Mouse (Mus musculus) hindbrain, postnatal 0 days (tissue): ENCODE results near the gene Fam240b. TPM values are rescaled to one million over a fixed set of nuclear protein-coding genes. Genes with fewer than 3 reads are reported as not detected.

Experiments
- ATAC-seq: fragments of 200-750 bp; cut with Nextera tagmentation; 2 replicates; pipeline ENCODE4 v1.8.0; 2017; ENCODE audit warnings: mild to moderate bottlenecking, moderate TSS enrichment, moderate library complexity
- DNase-seq: peaks from one replicate; pipeline ENCODE4 v3.0.0-alpha.2; 2015; ENCODE audit warnings: low spot score
- H3K27ac ChIP-seq: fragments of 300-500 bp; sonication (generic); 2 replicates; pipeline ENCODE4 v1.5.1; 2014; ENCODE audit warnings: mild to moderate bottlenecking
- H3K27me3 ChIP-seq: fragments of 300-500 bp; sonication (generic); 2 replicates; pipeline ENCODE4 v1.6.1; 2014; ENCODE audit warnings: low read length, mixed read lengths; ENCODE audit not compliant: insufficient read depth
- H3K36me3 ChIP-seq: fragments of 300-500 bp; sonication (generic); 2 replicates; pipeline ENCODE4 v1.6.1; 2014; ENCODE audit warnings: low read length, mixed read lengths; ENCODE audit not compliant: insufficient read depth
- H3K4me1 ChIP-seq: fragments of 300-500 bp; sonication (generic); 2 replicates; pipeline ENCODE4 v1.6.1; 2014; ENCODE audit warnings: antibody characterized with exemption, low read length, mixed read lengths; ENCODE audit not compliant: insufficient read depth
- H3K4me2 ChIP-seq: fragments of 300-500 bp; sonication (generic); 2 replicates; pipeline ENCODE4 v1.6.1; 2014; ENCODE audit warnings: low read depth, mild to moderate bottlenecking, low read length, moderate library complexity, mixed read lengths
- H3K4me3 ChIP-seq: fragments of 300-500 bp; sonication (generic); 2 replicates; pipeline ENCODE4 v1.5.1; 2014; ENCODE audit warnings: low read length
- H3K9ac ChIP-seq: fragments of 300-500 bp; sonication (generic); replicated peaks from 2 replicates; pipeline ENCODE4 v1.6.1; 2014; ENCODE audit warnings: mild to moderate bottlenecking, low read length, moderate library complexity, mixed read lengths
- H3K9me3 ChIP-seq: fragments of 300-500 bp; sonication (generic); 2 replicates; pipeline ENCODE4 v1.6.1; 2016; ENCODE audit warnings: low read length, mixed read lengths
- CTCF ChIP-seq: IDR thresholded peaks from 2 replicates; pipeline ENCODE4 v1.5.1; 2016; ENCODE audit warnings: antibody characterized with exemption, control low read depth, low read depth
- WGBS: fragments of 180-500 bp; shearing (Covaris S2); extraction: QIAGEN DNeasy Blood & Tissue Kit; methylation state at CpG from one replicate; pipeline ENCODE4 v1.1.7; 2014; 5-methylcytosine and 5-hydroxymethylcytosine counted together
- polyA plus RNA-seq: library from polyadenylated mRNA; unstranded; fragments of >200 nt; fragmentation: Nextera tagmentation; extraction: Ambion mirVana; gene quantifications from 2 replicates; pipeline ENCODE4 v1.2.1, GENCODE M21; 2015
- total RNA-seq: library from RNA; depleted of rRNA; stranded (reverse); fragments of >200 nt; gene quantifications from 2 replicates; pipeline ENCODE4 v1.2.3, GENCODE M21; 2014; rRNA removed

Gene Fam240b
- total and polyA plus RNA-seq, 2 experiments from 2014 or later = 0.35 TPM; not detected in 1

DNA sequence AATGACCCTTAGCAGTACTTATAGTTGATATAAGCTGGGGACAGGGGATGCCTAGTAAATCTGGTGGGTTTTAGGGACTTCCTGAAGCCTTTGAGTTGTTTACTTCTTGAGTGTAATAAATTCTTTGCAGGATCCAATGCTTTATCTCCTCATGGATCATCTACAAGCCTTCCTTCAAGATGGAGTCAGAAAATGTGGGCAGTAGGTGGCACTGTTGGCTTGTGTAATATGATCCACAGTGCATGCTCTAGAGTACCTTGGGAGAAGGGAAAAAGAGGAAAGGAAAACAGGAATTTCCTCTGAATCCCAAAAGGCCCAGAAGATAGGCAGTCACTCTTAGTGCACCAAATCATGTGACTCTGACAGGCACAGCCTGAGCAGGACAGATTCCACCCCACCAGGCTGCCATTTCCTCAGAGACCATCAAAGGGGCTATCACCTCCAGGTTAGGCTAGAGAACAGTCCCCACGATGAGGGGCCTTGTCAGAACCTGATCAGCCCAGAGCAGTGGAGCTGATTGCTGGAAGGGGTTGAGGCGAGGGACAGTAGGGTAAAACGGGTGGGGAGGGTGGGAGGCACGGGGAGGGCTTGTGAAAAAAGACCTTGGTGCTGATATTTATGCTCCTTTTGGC, 54.2 kb downstream of the Fam240b start:
- Histone ChIP-seq H3K27ac (no peak overlapping the region), H3K4me3 (no peak overlapping the region), H3K9ac (no peak overlapping the region), H3K4me1 (no peaks in the 10 kb centered on the region), H3K9me3 (no peaks in the 10 kb centered on the region), H3K4me2 (no peak overlapping the region), H3K36me3 (no peaks in the 10 kb centered on the region), H3K27me3 (no peaks in the 10 kb centered on the region)
- ATAC-seq (peak; percentile 80), DNase-seq (peak; percentile 90)
- WGBS = 59% methylated on average over 4 of the region's 4 CpGs
- TF ChIP-seq CTCF = peak; percentile 83

DNA sequence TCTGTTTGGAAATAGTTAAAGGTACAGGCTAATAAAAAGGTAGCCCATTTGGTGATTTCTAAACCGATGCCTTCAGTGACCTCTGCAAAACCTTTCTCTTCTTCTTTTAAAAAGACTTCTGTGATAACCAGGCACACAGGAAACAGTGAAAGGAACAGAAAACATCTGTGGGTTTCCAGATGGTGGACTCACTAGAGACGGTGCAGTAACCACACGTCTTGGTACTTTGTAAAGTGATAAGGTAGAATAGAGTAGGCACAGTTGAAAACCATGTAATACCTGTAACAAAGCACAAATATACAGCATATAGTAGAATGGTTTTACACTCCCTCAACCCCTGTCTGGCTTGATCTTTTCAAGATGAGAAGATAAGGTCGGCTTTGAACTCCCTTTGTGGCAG, 57.0 kb downstream of the Fam240b start:
- Histone ChIP-seq H3K27me3 (no peaks in the 10 kb centered on the region), H3K4me1 (no peaks in the 10 kb centered on the region), H3K4me3 (no peak overlapping the region), H3K4me2 (no peak overlapping the region), H3K36me3 (no peaks in the 10 kb centered on the region), H3K9me3 (no peaks in the 10 kb centered on the region), H3K27ac (no peak overlapping the region), H3K9ac (no peak overlapping the region)
- TF ChIP-seq CTCF = no peak
- WGBS = 83% methylated on average over 4 of the region's 4 CpGs
- ATAC-seq (no peak), DNase-seq (no peak)

DNA sequence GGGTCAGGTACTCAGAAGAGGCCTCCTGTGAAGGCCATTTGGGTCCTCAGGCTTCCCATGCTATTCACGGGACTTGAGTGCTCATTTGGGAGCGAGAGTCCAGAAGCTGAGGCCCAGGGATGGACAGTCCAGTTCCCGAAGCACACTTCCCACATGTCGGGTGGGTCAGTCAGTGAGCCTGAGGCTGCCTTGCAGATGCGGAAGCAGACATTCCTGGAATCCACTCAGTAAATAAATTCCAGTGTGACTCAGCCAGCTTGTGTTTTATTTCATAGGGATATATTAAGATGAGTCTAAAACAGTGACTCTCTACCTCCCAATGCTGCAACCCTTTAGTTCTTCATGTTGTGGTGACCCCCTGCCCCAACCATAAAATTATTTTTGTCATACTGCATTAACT, 58.1 kb downstream of the Fam240b start:
- ATAC-seq = no peak
- H3K9ac ChIP-seq = no peak overlapping the region
- H3K27me3 ChIP-seq = no peaks in the 10 kb centered on the region
- no peak for DNase-seq
- no peak overlapping the region for H3K27ac ChIP-seq
- H3K4me3 ChIP-seq = no peak overlapping the region
- no peaks in the 10 kb centered on the region for H3K4me1 ChIP-seq
- no peaks in the 10 kb centered on the region for H3K9me3 ChIP-seq
- TF ChIP-seq CTCF = no peak
- H3K36me3 ChIP-seq = no peaks in the 10 kb centered on the region
- H3K4me2 ChIP-seq = no peak overlapping the region
- WGBS = 87% methylated on average over 5 of the region's 5 CpGs

DNA sequence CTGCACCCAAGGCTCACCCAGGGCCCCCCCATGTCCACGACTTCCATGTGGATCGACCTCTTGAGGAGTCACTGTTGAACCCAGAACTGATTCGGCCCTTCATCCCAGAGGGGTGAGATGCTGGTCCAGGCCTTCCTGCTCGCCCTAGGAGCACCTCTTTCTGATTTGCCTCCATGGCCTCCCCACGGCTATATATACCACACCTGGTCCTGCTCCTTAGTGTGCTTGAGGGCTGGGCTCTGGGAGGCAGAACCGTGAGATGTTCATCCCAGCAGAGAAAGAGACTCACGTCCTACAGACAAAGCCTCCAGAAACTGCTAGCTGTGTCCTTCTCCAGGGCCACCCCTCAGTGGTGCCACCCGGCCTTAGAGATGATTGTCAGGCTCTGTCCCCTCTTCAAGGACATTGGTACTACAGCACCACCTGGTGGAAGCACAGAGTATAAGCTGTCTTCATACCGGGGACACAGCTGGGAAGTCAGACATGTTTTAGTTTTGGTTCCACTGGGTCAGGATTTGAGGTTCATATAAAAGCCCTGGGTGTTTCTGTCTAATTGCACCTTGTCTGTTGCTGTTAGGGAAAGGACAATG, 58.6 kb downstream of the Fam240b start:
- 51% methylated on average over 9 of the region's 9 CpGs for WGBS
- ATAC-seq (peak; percentile 75), DNase-seq (peak; percentile 85)
- no peaks in the 10 kb centered on the region for H3K9me3 ChIP-seq
- no peak overlapping the region for H3K27ac ChIP-seq
- H3K27me3 ChIP-seq = no peaks in the 10 kb centered on the region
- peak; percentile 92 for TF ChIP-seq CTCF
- no peak overlapping the region for H3K4me3 ChIP-seq
- H3K4me1 ChIP-seq = no peaks in the 10 kb centered on the region
- no peak overlapping the region for H3K4me2 ChIP-seq
- no peak overlapping the region for H3K9ac ChIP-seq
- no peaks in the 10 kb centered on the region for H3K36me3 ChIP-seq

DNA sequence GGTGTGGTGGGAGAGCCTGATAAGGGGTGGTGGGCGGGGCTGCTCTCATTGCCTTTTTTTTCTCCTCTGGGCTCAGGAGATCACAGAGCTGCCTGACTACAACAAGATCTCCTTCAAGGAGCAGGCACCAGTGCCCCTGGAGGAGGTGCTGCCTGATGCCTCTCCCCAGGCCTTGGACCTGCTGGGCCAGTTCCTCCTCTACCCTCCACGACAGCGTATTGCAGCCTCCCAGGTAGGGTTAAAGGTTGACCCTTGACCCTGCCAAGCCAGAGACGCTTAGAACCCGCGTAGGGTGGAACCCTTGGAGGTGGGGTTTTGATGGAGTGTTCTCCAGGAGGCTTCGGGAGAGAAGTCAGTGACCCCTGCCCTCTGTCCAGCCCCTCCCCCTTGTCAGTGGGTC, 59.8 kb downstream of the Fam240b start:
- ATAC-seq (no peak), DNase-seq (no peak)
- Histone ChIP-seq H3K27ac (no peak overlapping the region), H3K36me3 (no peaks in the 10 kb centered on the region), H3K9me3 (no peaks in the 10 kb centered on the region), H3K9ac (no peak overlapping the region), H3K4me2 (no peak overlapping the region), H3K4me3 (no peak overlapping the region), H3K4me1 (no peaks in the 10 kb centered on the region; the same call in 1 of the 2 replicates), H3K27me3 (no peaks in the 10 kb centered on the region)
- 79% methylated on average over 7 of the region's 7 CpGs for WGBS
- TF ChIP-seq CTCF = no peak

DNA sequence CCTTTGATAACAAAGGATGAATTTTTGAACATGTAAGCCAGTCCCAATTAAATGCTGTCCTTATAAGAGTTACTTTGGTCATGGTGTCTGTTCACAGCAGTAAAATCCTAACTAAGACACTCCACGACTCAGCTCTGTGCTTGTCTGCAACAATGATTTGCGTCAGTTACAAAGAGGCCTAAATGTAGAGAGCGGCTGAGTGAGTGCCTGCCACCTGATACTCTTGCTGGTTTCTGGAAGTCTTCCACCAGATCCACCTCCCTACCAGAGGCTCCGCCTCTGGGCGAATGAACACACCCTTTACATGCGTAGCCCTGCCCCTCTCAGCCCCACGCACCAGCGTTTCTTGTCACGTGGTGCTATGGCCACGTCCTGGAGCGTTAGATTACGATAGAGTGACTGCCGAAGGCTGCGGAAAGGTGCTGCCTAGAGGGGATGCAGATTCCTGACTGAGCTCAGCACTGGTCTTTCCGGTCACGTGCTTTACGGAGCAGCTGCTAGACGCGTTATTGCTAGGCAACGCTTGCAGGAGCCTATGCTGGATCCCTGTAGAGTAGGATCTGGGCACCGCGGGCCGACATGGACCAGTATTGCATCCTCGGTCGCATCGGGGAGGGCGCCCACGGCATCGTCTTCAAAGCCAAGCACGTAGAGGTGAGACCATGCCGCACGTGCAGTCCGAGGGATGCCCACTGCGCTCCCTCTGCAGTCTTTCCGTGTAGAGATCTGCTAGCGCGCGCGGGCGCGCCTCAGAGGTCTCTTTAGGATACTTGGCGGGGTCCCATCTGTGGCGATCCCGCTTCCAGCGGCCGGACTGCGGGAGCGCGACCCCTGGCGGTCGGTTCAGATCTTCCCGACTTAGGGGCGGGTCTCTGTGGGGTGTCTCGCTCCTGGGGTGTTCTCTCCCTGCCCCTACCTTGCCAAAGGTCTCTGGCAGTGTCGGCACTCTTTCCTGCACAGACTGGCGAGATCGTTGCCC, 65.3 kb downstream of the Fam240b start, which contains the start of gene Cdk20:
Cdk20 (plus strand) TSS at position 298 of the 979 bp plus-strand sequence.
- no peaks in the 10 kb centered on the region for H3K36me3 ChIP-seq
- no peaks in the 10 kb centered on the region; the same call in 1 of the 2 replicates for H3K4me1 ChIP-seq
- under 1% methylated on average over 57 of the region's 57 CpGs for WGBS
- peak within 1 kb of the TSS; percentile 58 for H3K9ac ChIP-seq
- peak; percentile 96 for DNase-seq
- H3K4me2 ChIP-seq = peak within 1 kb of the TSS; percentile 73
- H3K9me3 ChIP-seq = no peaks in the 10 kb centered on the region
- TF ChIP-seq CTCF = peak; percentile 79
- H3K4me3 ChIP-seq = peak within 1 kb of the TSS; percentile 62
- no peaks in the 10 kb centered on the region for H3K27me3 ChIP-seq
- peak within 1 kb of the TSS; percentile 87 for H3K27ac ChIP-seq
- peak; percentile 99 for ATAC-seq

Other genes with a start within 250 kb of the Fam240b start
- gene Cdc14b, start 222.5 kb downstream of the Fam240b start, total RNA-seq = 2.2 and 5.5 TPM in 2 replicates
- gene Cdc14b, start 222.5 kb downstream of the Fam240b start, polyA plus RNA-seq = 2.3 and 2.7 TPM in 2 replicates
- gene Aaed1, start 185.1 kb downstream of the Fam240b start, total RNA-seq = 10.5 and 13.5 TPM in 2 replicates
- 16.0 and 18.6 TPM in 2 replicates for gene Aaed1, start 185.1 kb downstream of the Fam240b start, polyA plus RNA-seq
- 103 and 116 TPM in 2 replicates for gene Ctsl, start 126.9 kb downstream of the Fam240b start, total RNA-seq
- gene Ctsl, start 126.9 kb downstream of the Fam240b start, polyA plus RNA-seq = 203 and 219 TPM in 2 replicates
- 31.2 and 32.6 TPM in 2 replicates for gene Cdk20, start 65.5 kb downstream of the Fam240b start, total RNA-seq
- 19.2 TPM in 2 replicates for gene Cdk20, start 65.5 kb downstream of the Fam240b start, polyA plus RNA-seq